Mouse (Mus musculus) bone marrow, adult 2 months (tissue): Measurements from ENCODE around the gene Camkmt. TPM values are rescaled to one million over a fixed set of nuclear protein-coding genes. Genes with fewer than 3 reads are reported as not detected.
A peak's percentile ranks its signal among the peaks of the same experiment; 100 is the strongest.

Experiments
- H3K27ac ChIP-seq: fragments of 200-500 bp; 2 replicates; pipeline ENCODE4 v1.5.1; 2012; ENCODE audit warnings: low read depth, mild to moderate bottlenecking, control low read depth, inconsistent platforms, low read length; ENCODE audit not compliant: control insufficient read depth, poor library complexity, insufficient read depth
- H3K4me1 ChIP-seq: fragments of 200-500 bp; 2 replicates; pipeline ENCODE4 v1.6.1; 2011; ENCODE audit warnings: low read length; ENCODE audit not compliant: control insufficient read depth, insufficient read depth
- H3K4me3 ChIP-seq: fragments of 200-500 bp; replicated peaks from 2 replicates; pipeline ENCODE3; 2011; ENCODE audit warnings: mild to moderate bottlenecking, low read depth, low read length, control low read depth; ENCODE audit not compliant: control insufficient read depth
- CTCF ChIP-seq: fragments of 200-500 bp; IDR thresholded peaks from 2 replicates; pipeline ENCODE4 v1.5.1; 2011; ENCODE audit warnings: low read length, control low read depth; ENCODE audit not compliant: control insufficient read depth, insufficient read depth
- POLR2A ChIP-seq: fragments of 200-500 bp; IDR thresholded peaks from 2 replicates; pipeline ENCODE4 v1.6.1; 2011; ENCODE audit warnings: low read depth, mild to moderate bottlenecking, control low read depth, low read length, borderline replicate concordance; ENCODE audit not compliant: control insufficient read depth
- WGBS: fragments of 180-500 bp; shearing (Covaris S2); methylation state at CpG from one replicate; pipeline ENCODE4 v1.1.7; 2018; 5-methylcytosine and 5-hydroxymethylcytosine counted together
- polyA plus RNA-seq: library from polyadenylated mRNA; stranded (reverse); fragments of >200 nt; gene quantifications from 2 replicates; pipeline ENCODE4 v1.2.4, GENCODE M21; 2011; ENCODE audit warnings: low replicate concordance; ENCODE audit not compliant: missing spikeins, insufficient read depth, insufficient read length

The Camkmt gene
- polyA plus RNA-seq, 1 experiment, result 4.3 TPM

DNA sequence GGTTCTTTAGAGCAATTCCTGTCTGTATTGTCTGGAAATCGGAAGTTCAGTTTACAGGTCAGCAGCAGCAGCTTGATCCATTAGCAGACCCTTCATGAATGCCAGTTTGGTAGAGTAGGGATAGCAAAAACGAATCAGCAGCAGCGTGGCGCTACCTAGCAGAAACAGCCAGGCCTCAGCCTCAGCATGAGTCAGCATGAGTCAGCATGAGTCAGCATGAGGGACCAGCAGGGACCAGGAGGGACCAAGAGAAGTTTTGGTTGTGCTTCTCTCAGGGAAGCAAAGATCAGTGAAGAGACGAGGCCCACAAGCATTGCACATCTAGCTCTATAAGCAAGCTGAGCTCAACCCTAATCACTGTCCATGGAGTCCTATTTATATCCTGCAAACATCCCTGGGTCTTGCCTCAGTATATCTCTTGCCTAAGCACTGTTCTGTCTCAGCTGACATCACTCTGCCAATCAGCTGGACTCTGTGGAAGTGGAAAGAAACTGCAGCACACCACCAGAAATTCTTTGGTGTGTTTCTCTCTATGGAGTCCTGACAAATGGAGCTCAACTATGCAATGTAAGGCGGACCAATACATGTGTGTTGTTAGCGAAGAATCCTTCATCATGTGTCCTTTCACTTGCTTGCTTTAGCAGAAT is 8.4 kb downstream of the Camkmt start:
- H3K27ac ChIP-seq, result no peak overlapping the region
- no peaks in the 10 kb centered on the region; the same call in 1 of the 2 replicates for H3K4me1 ChIP-seq
- WGBS, result 83% methylated on average over 7 of the region's 7 CpGs
- TF ChIP-seq POLR2A (no peak), CTCF (no peak)
- no peak overlapping the region for H3K4me3 ChIP-seq

GRCm38 (mm10) chr17:85100232-85100631 is 9.9 kb downstream of the Camkmt start:
- Histone ChIP-seq H3K27ac (no peak overlapping the region), H3K4me1 (no peaks in the 10 kb centered on the region; the same call in 1 of the 2 replicates), H3K4me3 (no peak overlapping the region)
- TF ChIP-seq CTCF (no peak), POLR2A (no peak)
- WGBS, result 82% methylated on average over 3 of the region's 3 CpGs

DNA sequence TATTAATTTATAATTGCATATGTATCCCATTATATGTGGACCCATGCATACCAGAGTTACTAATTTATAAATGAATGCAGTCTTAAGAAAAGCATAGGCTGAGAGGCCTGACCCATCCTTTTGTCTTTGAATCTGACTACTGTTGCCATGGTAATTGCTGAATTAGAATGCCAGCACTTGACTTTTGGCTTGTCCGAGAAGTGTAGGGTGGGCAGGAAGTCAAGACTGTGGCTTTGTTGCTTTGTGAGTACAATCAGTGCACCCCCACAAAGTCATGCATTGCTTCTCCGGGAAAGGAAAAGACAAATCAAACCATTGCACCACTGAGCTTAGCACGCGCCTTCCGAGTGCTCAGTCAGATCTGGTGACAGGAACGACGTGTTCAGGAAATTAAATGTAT is 11.4 kb downstream of the Camkmt start:
- WGBS, result 88% methylated on average over 7 of the region's 7 CpGs
- TF ChIP-seq CTCF (no peak), POLR2A (no peak)
- no peak overlapping the region for H3K27ac ChIP-seq

DNA sequence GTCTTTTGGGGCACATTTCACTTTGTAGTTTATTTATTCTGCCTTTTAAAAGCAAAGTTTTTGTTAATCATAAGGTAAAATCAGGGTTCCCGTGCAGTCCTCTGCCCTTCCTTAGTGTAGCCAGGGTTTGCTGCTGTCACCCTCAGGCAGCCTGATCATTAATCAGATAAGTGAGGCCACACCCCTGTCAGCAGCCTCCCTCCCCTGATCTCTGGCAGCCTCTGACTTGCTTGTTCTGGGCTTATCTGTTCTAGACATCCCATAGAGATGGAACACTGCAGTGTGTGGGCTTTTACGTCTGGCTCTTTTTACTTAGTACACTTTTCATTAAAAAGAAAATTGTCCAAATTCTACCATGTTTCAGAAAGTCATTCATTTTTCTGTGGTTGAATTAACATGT is 13.0 kb downstream of the Camkmt start:
- no peak overlapping the region for H3K4me3 ChIP-seq
- H3K27ac ChIP-seq, result no peak overlapping the region
- WGBS, result 54% methylated on average over 2 of the region's 2 CpGs
- H3K4me1 ChIP-seq, result no peaks in the 10 kb centered on the region; the same call in 1 of the 2 replicates
- TF ChIP-seq POLR2A (no peak), CTCF (no peak)

More for the DNA sequence above, 11.4 kb downstream of the Camkmt start:
- Histone ChIP-seq H3K4me3 (no peak overlapping the region), H3K4me1 (no peaks in the 10 kb centered on the region; the same call in 1 of the 2 replicates)

DNA sequence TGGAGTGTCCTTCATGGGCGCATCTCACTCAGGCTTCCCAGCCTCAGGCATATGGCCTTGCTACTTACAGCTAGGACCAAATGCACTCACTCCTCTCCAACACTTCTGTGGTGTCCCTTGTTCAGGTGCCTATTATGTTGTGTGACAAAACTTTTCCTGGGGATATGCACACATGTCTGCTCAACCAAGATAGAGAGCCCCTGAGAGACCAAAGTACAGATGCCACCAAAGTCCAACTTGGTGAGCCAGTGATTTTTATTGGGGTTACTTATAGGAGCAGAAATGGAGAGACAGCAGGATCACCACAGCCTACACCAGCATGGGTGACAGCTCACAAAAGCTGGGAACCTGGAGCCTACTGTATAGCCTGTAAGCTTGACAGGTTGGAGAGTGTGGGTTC is 20.3 kb downstream of the Camkmt start:
- 81% methylated on average over 1 of the region's 1 CpGs for WGBS
- Histone ChIP-seq H3K4me3 (no peak overlapping the region), H3K4me1 (no peaks in the 10 kb centered on the region), H3K27ac (no peak overlapping the region)
- TF ChIP-seq POLR2A (no peak), CTCF (no peak)

GRCm38 (mm10) chr17:85113441-85113840 is 23.1 kb downstream of the Camkmt start:
- H3K4me1 ChIP-seq, result no peaks in the 10 kb centered on the region
- TF ChIP-seq CTCF (no peak), POLR2A (no peak)
- H3K4me3 ChIP-seq, result no peak overlapping the region
- no peak overlapping the region for H3K27ac ChIP-seq
- 80% methylated on average over 8 of the region's 8 CpGs for WGBS

GRCm38 (mm10) chr17:85116643-85117042 is 26.3 kb downstream of the Camkmt start:
- no peak overlapping the region for H3K4me3 ChIP-seq
- WGBS, result 35% methylated on average over 4 of the region's 4 CpGs
- TF ChIP-seq CTCF (peak; percentile 47), POLR2A (no peak)
- H3K4me1 ChIP-seq, result no peaks in the 10 kb centered on the region
- H3K27ac ChIP-seq, result no peak overlapping the region

GRCm38 (mm10) chr17:85138393-85138792 is 48.0 kb downstream of the Camkmt start:
- TF ChIP-seq POLR2A (no peak), CTCF (no peak)
- Histone ChIP-seq H3K4me3 (no peak overlapping the region), H3K27ac (no peak overlapping the region), H3K4me1 (no peaks in the 10 kb centered on the region)
- WGBS, result 62% methylated on average over 1 of the region's 1 CpGs
